Mouse (Mus musculus): Measurements from ENCODE around the gene Cdh13. TPM values are rescaled to one million over a fixed set of nuclear protein-coding genes. Genes with fewer than 3 reads are reported as not detected.
A peak's percentile ranks its signal among the peaks of the same experiment; 100 is the strongest.
"Not testable (repeated sequence)": the region's sequence is repeated elsewhere in the genome, so short reads cannot be mapped to it uniquely, and the experiment has no call there.

Gene Cdh13
- polyA plus RNA-seq, 1 experiment from 2014 or later: 0.53 TPM

DNA sequence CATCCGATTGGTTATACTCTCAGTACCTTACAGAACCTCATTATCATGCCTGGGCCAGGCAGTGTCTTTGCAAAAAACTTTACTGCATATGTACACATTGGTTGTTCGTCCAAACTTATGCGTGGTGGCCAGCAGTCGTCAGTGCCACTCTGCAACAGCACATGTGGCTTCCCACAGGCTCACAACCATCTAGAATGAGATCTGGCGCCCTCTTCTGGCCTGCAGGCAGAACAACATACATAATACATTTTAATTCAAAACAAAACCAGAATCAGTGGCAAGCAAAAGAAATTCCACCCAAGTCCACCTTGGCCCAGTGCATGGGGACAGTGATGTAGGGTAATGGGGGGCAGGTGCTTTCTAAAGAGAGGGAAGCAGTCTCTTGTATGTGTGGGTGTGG is 1073.1 kb downstream of the Cdh13 start:
- H3K9me3 ChIP-seq (ENCODE audit: low read length); H3K27ac ChIP-seq (ENCODE audit: low read depth); H3K36me3 ChIP-seq (replicated peaks; ENCODE audit: insufficient read depth, low read length); H3K4me3 ChIP-seq (ENCODE audit: low read depth, low read length); H3K9ac ChIP-seq (replicated peaks); H3K4me2 ChIP-seq (ENCODE audit: low read depth, low read length); ATAC-seq; H3K27me3 ChIP-seq (ENCODE audit: insufficient read depth, low read length): not testable (repeated sequence)
- TF ChIP-seq CTCF (IDR thresholded peaks at IDR 0.05; ENCODE audit: low read depth): peak; percentile 68
- peaks cover 15% of the 10 kb centered on the region for H3K4me1 ChIP-seq (ENCODE audit: insufficient read depth)
- DNase-seq: peak; percentile 45
- WGBS (ENCODE audit: insufficient replicate concordance): 44% methylated on average over 5 of the region's 5 CpGs

DNA sequence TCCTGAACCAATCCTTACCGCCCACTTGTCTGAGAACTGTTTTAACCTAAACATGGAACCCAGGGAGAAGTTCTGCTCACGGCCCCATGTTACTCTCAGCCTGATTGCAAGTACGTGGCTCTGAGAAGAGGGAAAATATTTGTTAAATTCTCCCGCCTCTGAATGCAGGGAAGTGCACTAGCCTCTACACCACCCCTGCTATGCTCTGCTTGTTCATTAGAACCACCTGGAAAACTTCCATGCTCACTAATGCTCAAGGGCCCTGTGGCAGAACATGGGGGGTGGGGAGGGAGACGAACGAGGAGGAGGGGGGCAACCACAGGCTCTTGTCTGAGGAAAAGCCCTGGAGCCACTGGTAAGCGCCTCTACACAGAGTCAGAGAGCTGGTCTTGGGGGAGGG is 1074.6 kb downstream of the Cdh13 start:
- Histone ChIP-seq H3K9ac (replicated peaks) (no peak overlapping the region), H3K9me3 (ENCODE audit: low read length) (no peaks in the 10 kb centered on the region), H3K4me3 (ENCODE audit: low read depth, low read length) (no peak overlapping the region), H3K27me3 (ENCODE audit: insufficient read depth, low read length) (no peaks in the 10 kb centered on the region), H3K36me3 (replicated peaks; ENCODE audit: insufficient read depth, low read length) (no peaks in the 10 kb centered on the region), H3K4me2 (ENCODE audit: low read depth, low read length) (no peak overlapping the region), H3K4me1 (ENCODE audit: insufficient read depth) (peaks cover 9% of the 10 kb centered on the region), H3K27ac (ENCODE audit: low read depth) (no peak overlapping the region)
- TF ChIP-seq EP300 (IDR thresholded peaks at IDR 0.05; ENCODE audit: low read depth) (no peak), CTCF (IDR thresholded peaks at IDR 0.05; ENCODE audit: low read depth) (no peak)
- ATAC-seq: no peak
- 70% methylated on average over 6 of the region's 7 CpGs for WGBS (ENCODE audit: insufficient replicate concordance)
- DNase-seq: no peak

DNA sequence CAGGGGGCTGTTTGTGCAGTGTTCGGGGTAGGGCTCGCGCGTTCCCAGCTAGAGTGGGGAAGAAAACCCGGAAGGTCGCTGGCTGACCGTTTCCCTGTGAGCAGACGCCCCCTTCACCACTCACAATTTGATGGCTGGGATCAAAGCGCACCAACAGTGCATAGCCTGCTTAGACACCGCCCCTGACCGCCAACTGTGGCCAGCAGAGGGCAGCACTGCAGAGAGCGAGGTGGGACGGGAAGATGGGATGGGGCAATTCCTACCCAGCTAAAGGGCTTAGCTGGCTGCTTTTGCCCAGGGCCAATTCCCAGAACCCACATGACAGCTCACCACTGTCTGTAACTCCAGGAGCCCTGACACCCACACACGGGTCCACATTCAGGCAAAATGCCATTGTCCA is 1075.3 kb downstream of the Cdh13 start:
- Histone ChIP-seq H3K27me3 (ENCODE audit: insufficient read depth, low read length) (no peaks in the 10 kb centered on the region), H3K9ac (replicated peaks) (no peak overlapping the region), H3K27ac (ENCODE audit: low read depth) (no peak overlapping the region), H3K4me1 (ENCODE audit: insufficient read depth) (peaks cover 3% of the 10 kb centered on the region; the same call in 1 of the 2 replicates), H3K36me3 (replicated peaks; ENCODE audit: insufficient read depth, low read length) (no peaks in the 10 kb centered on the region), H3K9me3 (ENCODE audit: low read length) (no peaks in the 10 kb centered on the region), H3K4me2 (ENCODE audit: low read depth, low read length) (no peak overlapping the region), H3K4me3 (ENCODE audit: low read depth, low read length) (no peak overlapping the region)
- 34% methylated on average over 14 of the region's 14 CpGs for WGBS (ENCODE audit: insufficient replicate concordance)
- DNase-seq: peak; percentile 83
- TF ChIP-seq EP300 (IDR thresholded peaks at IDR 0.05; ENCODE audit: low read depth) (no peak), CTCF (IDR thresholded peaks at IDR 0.05; ENCODE audit: low read depth) (peak; percentile 82)
- ATAC-seq: peak; percentile 74

DNA sequence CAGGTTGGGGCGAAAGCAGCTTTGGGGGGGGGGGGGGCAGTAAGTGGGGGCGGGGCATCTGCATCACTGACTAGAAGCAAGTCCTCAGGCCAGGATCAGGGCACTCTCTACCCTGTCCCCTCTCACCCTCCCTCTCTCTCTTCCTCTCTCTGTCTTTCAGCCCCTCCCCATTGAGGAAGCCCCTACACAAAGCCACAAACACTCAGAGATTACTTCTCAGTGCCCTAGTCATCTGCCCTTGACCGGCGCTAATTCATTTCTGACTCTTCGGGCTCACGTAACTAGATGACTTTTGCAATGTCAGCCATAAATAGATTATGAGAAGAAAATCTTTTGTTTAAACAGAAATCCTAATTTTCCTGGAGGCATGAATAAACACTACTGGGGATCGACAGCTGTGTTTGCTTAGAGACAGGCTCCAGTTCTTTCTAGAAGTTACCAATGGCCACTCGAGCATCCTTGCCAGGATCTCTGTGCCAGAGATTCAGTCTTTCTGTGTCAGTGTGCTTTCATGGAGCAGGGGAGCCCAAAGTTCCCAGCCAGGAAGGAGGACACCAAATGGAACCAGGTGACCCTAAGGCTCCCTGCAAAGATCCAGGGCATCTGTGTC is 1077.3 kb downstream of the Cdh13 start:
- 58% methylated on average over 7 of the region's 8 CpGs for WGBS (ENCODE audit: insufficient replicate concordance)
- no peak for TF ChIP-seq EP300 (IDR thresholded peaks at IDR 0.05; ENCODE audit: low read depth)
- TF ChIP-seq CTCF (IDR thresholded peaks at IDR 0.05; ENCODE audit: low read depth): no peak
- Histone ChIP-seq H3K9me3 (ENCODE audit: low read length) (no peaks in the 10 kb centered on the region), H3K27ac (ENCODE audit: low read depth) (no peak overlapping the region), H3K4me2 (ENCODE audit: low read depth, low read length) (no peak overlapping the region), H3K36me3 (replicated peaks; ENCODE audit: insufficient read depth, low read length) (no peaks in the 10 kb centered on the region), H3K4me3 (ENCODE audit: low read depth, low read length) (no peak overlapping the region), H3K9ac (replicated peaks) (no peak overlapping the region), H3K27me3 (ENCODE audit: insufficient read depth, low read length) (no peaks in the 10 kb centered on the region), H3K4me1 (ENCODE audit: insufficient read depth) (no peaks in the 10 kb centered on the region)
- ATAC-seq (no peak), DNase-seq (no peak)

Measured in liver, postnatal 0 days (tissue).